Mouse (Mus musculus) adrenal gland, postnatal 36 days (tissue): Measurements from ENCODE around the gene Gm17409. TPM values are rescaled to one million over a fixed set of nuclear protein-coding genes. Genes with fewer than 3 reads are reported as not detected.

ENCODE experiments used
- DNase-seq, 2 experiments: peaks; one replicate each; pipeline ENCODE4 v3.0.0; 2021; ENCODE audit warnings: mixed read lengths in 1 of 2
- total RNA-seq, 2 experiments: library from RNA; stranded (reverse); gene quantifications; 2 replicates each; pipeline ENCODE4 v1.2.3; 2021

Gene Gm17409
- total RNA-seq, 2 experiments from 2014 or later: not detected

GRCm38 (mm10) chr2:58484284-58484965 is 14.5 kb downstream of the Gm17409 start:
- DNase-seq: no peak

GRCm38 (mm10) chr2:58485152-58485551 is 15.2 kb downstream of the Gm17409 start:
- peak in 1 of 2 experiments; percentile 63 for DNase-seq

- DNase-seq: no peak
Measured at GRCm38 (mm10) chr2:58485683-58486082, 15.8 kb downstream of the Gm17409 start.

GRCm38 (mm10) chr2:58486441-58487278 is 16.7 kb downstream of the Gm17409 start:
- DNase-seq: no peak

- peak; percentile 34 to 41 for DNase-seq
Measured at GRCm38 (mm10) chr2:58487279-58487560, 17.3 kb downstream of the Gm17409 start.

GRCm38 (mm10) chr2:58488404-58488803 is 18.5 kb downstream of the Gm17409 start:
- DNase-seq: no peak

GRCm38 (mm10) chr2:58489275-58489674 is 19.4 kb downstream of the Gm17409 start:
- no peak for DNase-seq

- DNase-seq: no peak
Measured at GRCm38 (mm10) chr2:58493685-58494635, 24.0 kb downstream of the Gm17409 start.

- no peak for DNase-seq
Measured at GRCm38 (mm10) chr2:58495271-58495670, 25.4 kb downstream of the Gm17409 start.

- DNase-seq: no peak
Measured at GRCm38 (mm10) chr2:58496647-58497410, 26.9 kb downstream of the Gm17409 start.

- no peak for DNase-seq
Measured at GRCm38 (mm10) chr2:58505306-58506090, 35.6 kb downstream of the Gm17409 start.

- no peak for DNase-seq
Measured at GRCm38 (mm10) chr2:58510192-58510591, 40.3 kb downstream of the Gm17409 start.

GRCm38 (mm10) chr2:58513212-58513611 is 43.3 kb downstream of the Gm17409 start:
- DNase-seq: peak; percentile 28 to 52

- no peak for DNase-seq
Measured at GRCm38 (mm10) chr2:58514489-58514888, 44.6 kb downstream of the Gm17409 start.

GRCm38 (mm10) chr2:58516000-58516399 is 46.1 kb downstream of the Gm17409 start:
- DNase-seq: no peak

- DNase-seq: no peak
Measured at GRCm38 (mm10) chr2:58516920-58517319, 47.0 kb downstream of the Gm17409 start.

- DNase-seq: no peak
Measured at GRCm38 (mm10) chr2:58518517-58518916, 48.6 kb downstream of the Gm17409 start.
